In genomic region chr12:71703146-71703902, GRCm38 (mm10) we compare ENCODE assay signal across 15 mouse cellular contexts.
DNase-seq lines count a peak whose midpoint lies in the region.
"Had no signal": no experiment of that assay in that cellular context is flagged by ENCODE, and none has a peak within 500 bp of the region (broad histone marks: within the 10 kb centered on the region; RNA-seq: fewer than 3 reads in every experiment).

No protein-coding gene starts in this region.

- DNase-seq in adrenal gland, postnatal 10 days: peak; percentile 10
- no peak for DNase-seq in adrenal gland, adult 18-20 months (ENCODE audit: low spot score in 2 of 2)
- DNase-seq in 3T3-L1 (ENCODE audit: low read depth, low spot score) (peak; percentile 16), MN1 (ENCODE audit: low spot score) (peak; percentile 68)
- DNase-seq in fibroblast of lung, adult 2 months (ENCODE audit: low read depth): peak; percentile 60
- no peak for DNase-seq in embryo, embryonic 10 days (ENCODE audit: low spot score)
- no peak for DNase-seq in cerebellum, adult 9-10 months
- DNase-seq in layer of hippocampus, postnatal 10 days (ENCODE audit: low spot score in 2 of 2): no peak
- DNase-seq: cerebellum, adult 11 months; cerebellum, adult 9-11 months; cerebellum, postnatal 36 days; gastrocnemius, postnatal 36 days; heart, adult 11 months; heart, postnatal 4 days; kidney, adult 9 months had no signal

Comparison
In these comparisons a context has a peak if more than half of its experiments do, and no peak if none do; other contexts are left out.
1. DNase-seq: peak in adrenal gland, postnatal 10 days (single experiment), 3T3-L1 (single experiment), MN1 (single experiment) and fibroblast of lung, adult 2 months (single experiment); none in adrenal gland, adult 18-20 months (0 of 2), embryo, embryonic 10 days (single experiment), cerebellum, adult 9-10 months (single experiment) and layer of hippocampus, postnatal 10 days (0 of 2).